Mouse (Mus musculus): ENCODE data around the gene Agr2.

- TF ChIP-seq CTCF (IDR thresholded peaks at IDR 0.05; ENCODE audit: borderline replicate concordance, control insufficient read depth, extremely low read depth, insufficient read depth, low read length, poor library complexity): no peak
- no peak for TF ChIP-seq POLR2A (IDR thresholded peaks at IDR 0.05; ENCODE audit: control insufficient read depth, extremely low read depth, insufficient read depth, low read length, poor library complexity)
These were observed 28.0 kb downstream of the Agr2 start for GRCm38 (mm10) chr12:36020710-36021109.
